Mouse (Mus musculus) ES-E14 (cell line): ENCODE measurements around the gene Fez2. TPM values are rescaled to one million over a fixed set of nuclear protein-coding genes. Genes with fewer than 3 reads are reported as not detected.

Source experiments
- DNase-seq: peaks from one replicate; pipeline ENCODE4 v3.0.0-alpha.2; 2013; ENCODE audit warnings: low read depth, low spot score
- H3K27ac ChIP-seq: 2 replicates; pipeline ENCODE4 v1.5.1; 2012; ENCODE audit warnings: low read depth, mild to moderate bottlenecking, low read length, moderate library complexity, mixed read lengths; ENCODE audit not compliant: poor library complexity, insufficient read depth, severe bottlenecking
- H3K36me3 ChIP-seq: 2 replicates; pipeline ENCODE4 v1.6.1; 2012; ENCODE audit warnings: mild to moderate bottlenecking, low read length, moderate library complexity, mixed read lengths; ENCODE audit not compliant: control insufficient read depth, poor library complexity, insufficient read depth, severe bottlenecking
- H3K4me1 ChIP-seq, 2 experiments: fragments of 150-350 bp in 1 of 2; sonication (generic) in 1 of 2; 2 replicates each; pipeline ENCODE4 v1.6.1; 2012; ENCODE audit warnings: low read length in 2 of 2, mild to moderate bottlenecking in 1 of 2, mixed read lengths in 1 of 2; ENCODE audit not compliant: control insufficient read depth in 2 of 2, insufficient read depth in 2 of 2, poor library complexity in 1 of 2
- H3K4me3 ChIP-seq, 2 experiments: fragments of 150-350 bp in 1 of 2; sonication (generic) in 1 of 2; 2 replicates each; pipeline ENCODE4 v1.5.1; 2012; ENCODE audit warnings: low read length in 2 of 2, low read depth in 1 of 2, mild to moderate bottlenecking in 1 of 2, mixed read lengths in 1 of 2; ENCODE audit not compliant: insufficient read depth in 1 of 2, poor library complexity in 1 of 2, severe bottlenecking in 1 of 2
- H3K9ac ChIP-seq: 2 replicates; pipeline ENCODE4 v1.6.1; 2012; ENCODE audit warnings: low read depth, mild to moderate bottlenecking, low read length, mixed read lengths; ENCODE audit not compliant: poor library complexity, insufficient read depth, severe bottlenecking
- H3K9me3 ChIP-seq: fragments of 150-350 bp; sonication (generic); 2 replicates; pipeline ENCODE4 v1.6.1; 2012; ENCODE audit warnings: low read depth, mild to moderate bottlenecking, low read length; ENCODE audit not compliant: control insufficient read depth, insufficient read depth
- CHD2 ChIP-seq: IDR thresholded peaks from 2 replicates; pipeline ENCODE4 v1.6.1; 2014; ENCODE audit warnings: mild to moderate bottlenecking, low read depth, low read length, inconsistent platforms
- HCFC1 ChIP-seq: IDR thresholded peaks from 2 replicates; pipeline ENCODE4 v1.6.1; 2012; ENCODE audit warnings: low read length, inconsistent platforms, borderline replicate concordance; ENCODE audit not compliant: insufficient read depth
- MAFK ChIP-seq: IDR thresholded peaks from 2 replicates; pipeline ENCODE4 v1.6.1; 2014; ENCODE audit warnings: mild to moderate bottlenecking, low read depth, low read length, inconsistent platforms; ENCODE audit not compliant: insufficient read depth
- ZC3H11A ChIP-seq: IDR thresholded peaks from 2 replicates; pipeline ENCODE4 v1.6.1; 2012; ENCODE audit warnings: low read depth, mild to moderate bottlenecking, inconsistent platforms, low read length, borderline replicate concordance
- ZNF384 ChIP-seq: IDR thresholded peaks from 2 replicates; pipeline ENCODE4 v1.6.1; 2012; ENCODE audit warnings: low read depth, low read length, inconsistent platforms
- in situ Hi-C, 2 experiments: fragments of 600-800 bp; cut with MboI; formaldehyde crosslinking; loops; one replicate each; pipeline ENCODE4 v1.15.1; 2025; ENCODE audit warnings: low sequenced_read_pairs in 2 of 2, inconsistent platforms in 1 of 2; ENCODE audit not compliant: unreplicated experiment in 2 of 2
- total RNA-seq: library from RNA; depleted of rRNA; stranded (reverse); fragments of 300-350 nt; gene quantifications from 2 replicates; pipeline ENCODE4 v1.2.3, GENCODE M21; 2012

The Fez2 gene
- total RNA-seq, 1 experiment = 38.2 TPM

- Histone ChIP-seq H3K36me3 (no peaks in the 10 kb centered on the region), H3K27ac (no peak overlapping the region), H3K9me3 (no peaks in the 10 kb centered on the region), H3K4me3 (no peak overlapping the region), H3K9ac (no peak overlapping the region), H3K4me1 (no peaks in the 10 kb centered on the region)
- in situ Hi-C loops = no loop called here
- no peak for DNase-seq
- TF ChIP-seq ZNF384 (no peak), HCFC1 (no peak), ZC3H11A (no peak), MAFK (no peak), CHD2 (no peak)
Observed at GRCm38 (mm10) chr17:78347111-78347801, 70.7 kb downstream of the Fez2 start.

- DNase-seq = no peak
- H3K36me3 ChIP-seq = no peaks in the 10 kb centered on the region
- no peak for TF ChIP-seq MAFK
- no peak for TF ChIP-seq CHD2
- no peak for TF ChIP-seq HCFC1
- no peak overlapping the region for H3K9ac ChIP-seq
- no peaks in the 10 kb centered on the region for H3K4me1 ChIP-seq
- no peak overlapping the region for H3K4me3 ChIP-seq
- H3K9me3 ChIP-seq = no peaks in the 10 kb centered on the region
- in situ Hi-C loops = no loop called here
- H3K27ac ChIP-seq = no peak overlapping the region
Observed at GRCm38 (mm10) chr17:78343688-78344087, 74.3 kb downstream of the Fez2 start.

- no peaks in the 10 kb centered on the region for H3K4me1 ChIP-seq
- TF ChIP-seq ZC3H11A = no peak
- TF ChIP-seq CHD2 = no peak
- TF ChIP-seq ZNF384 = no peak
- TF ChIP-seq HCFC1 = no peak
- no peak for TF ChIP-seq MAFK
- in situ Hi-C loops = no loop called here
- H3K9ac ChIP-seq = no peak overlapping the region
- H3K9me3 ChIP-seq = no peaks in the 10 kb centered on the region
- no peak overlapping the region for H3K27ac ChIP-seq
- H3K36me3 ChIP-seq = no peaks in the 10 kb centered on the region
- DNase-seq = no peak
- H3K4me3 ChIP-seq = no peak overlapping the region
Observed at GRCm38 (mm10) chr17:78335250-78335649, 82.7 kb downstream of the Fez2 start.

- no peak for TF ChIP-seq ZNF384
- no peak for TF ChIP-seq MAFK
- no peak for TF ChIP-seq HCFC1
- TF ChIP-seq ZC3H11A = no peak
- Histone ChIP-seq H3K36me3 (no peaks in the 10 kb centered on the region), H3K4me1 (no peaks in the 10 kb centered on the region), H3K9ac (no peak overlapping the region), H3K4me3 (no peak overlapping the region), H3K27ac (no peak overlapping the region), H3K9me3 (no peaks in the 10 kb centered on the region)
- in situ Hi-C loops = no loop called here
- no peak for DNase-seq
Observed at GRCm38 (mm10) chr17:78333275-78333674, 84.7 kb downstream of the Fez2 start.

GRCm38 (mm10) chr17:78331438-78331837 is 86.5 kb downstream of the Fez2 start:
- DNase-seq = no peak

More at GRCm38 (mm10) chr17:78331438-78331837, 86.5 kb downstream of the Fez2 start:
- no peaks in the 10 kb centered on the region for H3K36me3 ChIP-seq
- no peak overlapping the region for H3K27ac ChIP-seq
- no peaks in the 10 kb centered on the region for H3K9me3 ChIP-seq
- no peak overlapping the region for H3K4me3 ChIP-seq
- no peak overlapping the region for H3K9ac ChIP-seq
- TF ChIP-seq ZNF384 (no peak), MAFK (no peak), CHD2 (no peak), HCFC1 (no peak), ZC3H11A (no peak)
- in situ Hi-C loops = no loop called here
- no peaks in the 10 kb centered on the region for H3K4me1 ChIP-seq
